Mouse (Mus musculus) spleen, postnatal 36 days (tissue): ENCODE results near the gene Gm5622.
"Not testable (repeated sequence)": the region's sequence is repeated elsewhere in the genome, so short reads cannot be mapped to it uniquely, and the experiment has no call there.

Experiments
- DNase-seq, 2 experiments: peaks; one replicate each; pipeline ENCODE4 v3.0.0; 2022; ENCODE audit warnings: low spot score in 2 of 2, mixed read lengths in 1 of 2

Gene Gm5622

DNA sequence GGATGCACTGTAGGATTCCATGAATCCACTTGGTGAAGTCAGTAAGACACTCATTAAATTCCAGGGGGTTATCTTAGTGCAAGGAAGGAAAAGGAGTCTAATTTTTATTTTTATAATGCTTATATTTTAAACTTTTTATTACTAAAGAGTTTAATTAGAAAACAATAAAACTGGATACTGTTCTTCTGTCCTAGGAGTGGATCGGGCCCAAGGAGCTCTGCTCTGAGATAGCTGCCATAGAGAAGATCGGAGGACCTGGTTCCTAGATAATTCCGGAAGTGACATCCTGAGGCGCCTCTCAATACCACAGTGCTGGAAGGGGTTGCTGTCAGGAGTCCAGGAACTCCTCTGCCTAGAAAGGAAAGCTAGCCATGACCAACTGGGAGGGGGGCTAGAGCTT, at the start of gene Gm5622:
TSS of gene Gm5622 (plus strand) at position 301 of the 400 bp plus-strand sequence.
- no peak for DNase-seq

DNA sequence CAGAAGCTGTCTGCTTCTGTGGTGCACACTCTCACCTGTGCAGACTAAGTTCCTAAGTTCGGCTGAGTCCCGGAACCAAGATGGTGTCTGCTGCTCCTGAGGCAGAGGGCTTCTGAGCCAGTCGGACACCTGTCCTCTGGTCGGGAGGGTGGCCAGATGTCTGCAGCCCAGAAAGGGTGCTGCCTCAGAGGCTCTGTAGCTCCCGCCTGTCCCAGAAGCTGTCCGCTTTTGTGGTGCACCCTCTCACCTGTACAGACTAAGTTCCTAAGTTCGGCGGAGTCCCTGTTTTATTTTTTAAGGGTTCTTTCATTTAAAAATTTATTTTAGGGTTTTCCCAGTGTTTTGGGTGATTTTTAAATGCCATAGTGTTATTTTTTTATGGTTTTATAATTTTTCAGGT, 45.2 kb upstream of the Gm5622 start:
- DNase-seq: no peak

DNA sequence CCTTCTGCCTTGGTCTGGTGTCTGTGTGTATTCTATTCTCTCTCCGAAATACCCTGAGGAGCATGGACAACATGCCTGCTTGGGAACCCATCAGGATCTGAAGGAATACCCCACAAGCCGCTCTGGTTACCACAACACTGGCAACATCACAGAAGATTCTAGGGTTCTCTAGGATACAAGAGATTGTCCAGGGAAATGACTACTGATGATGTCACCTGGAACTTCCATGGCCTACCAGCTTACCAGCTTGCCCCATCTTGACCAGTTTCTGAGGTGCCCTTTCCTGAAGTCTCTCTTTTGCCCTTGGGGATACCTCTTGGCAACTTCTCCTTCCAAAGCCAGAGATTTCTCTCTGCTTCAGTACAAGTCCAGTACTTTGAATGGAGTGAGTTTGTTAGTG, 21.4 kb downstream of the Gm5622 start, which contains the start of gene Gm17175:
TSS of gene Gm17175 (minus strand) at position 101 of the 400 bp plus-strand sequence.
- DNase-seq: not testable (repeated sequence)

DNA sequence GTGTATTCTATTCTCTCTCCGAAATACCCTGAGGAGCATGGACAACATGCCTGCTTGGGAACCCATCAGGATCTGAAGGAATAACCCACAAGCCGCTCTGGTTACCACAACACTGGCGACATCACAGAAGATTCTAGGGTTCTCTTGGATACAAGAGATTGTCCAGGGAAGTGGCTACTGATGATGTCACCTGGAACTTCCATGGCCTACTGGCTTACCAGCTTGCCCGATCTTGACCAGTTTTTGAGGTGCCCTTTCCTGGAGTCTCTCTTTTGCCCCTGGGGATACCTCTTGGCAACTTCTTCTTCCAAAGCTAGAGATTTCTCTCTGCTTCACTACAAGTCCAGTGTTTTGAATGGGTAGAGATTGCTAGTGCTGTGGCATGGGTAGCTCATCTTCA, 39.4 kb downstream of the Gm5622 start, which contains the start of gene Gm17174:
TSS of gene Gm17174 (minus strand) at position 101 of the 400 bp plus-strand sequence.
- DNase-seq: not testable (repeated sequence)

DNA sequence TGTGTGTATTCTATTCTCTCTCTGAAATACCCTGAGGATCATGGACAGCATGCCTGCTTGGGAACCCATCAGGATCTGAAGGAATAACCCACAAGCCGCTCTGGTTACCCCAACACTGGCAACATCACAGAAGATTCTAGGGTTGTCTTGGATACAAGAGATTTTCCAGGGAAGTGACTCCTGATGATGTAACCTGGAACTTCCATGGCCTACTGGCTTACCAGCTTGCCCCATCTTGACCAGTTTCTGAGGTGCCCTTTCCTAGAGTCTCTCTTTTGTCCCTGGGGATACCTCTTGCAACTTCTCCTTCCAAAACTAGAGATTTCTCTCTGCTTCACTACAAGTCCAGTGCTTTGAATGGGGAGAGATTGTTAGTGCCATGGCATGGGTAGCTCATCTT, 58.6 kb downstream of the Gm5622 start, which contains the start of gene Gm17078:
TSS of gene Gm17078 (minus strand) at position 101 of the 400 bp plus-strand sequence.
- DNase-seq: no peak

DNA sequence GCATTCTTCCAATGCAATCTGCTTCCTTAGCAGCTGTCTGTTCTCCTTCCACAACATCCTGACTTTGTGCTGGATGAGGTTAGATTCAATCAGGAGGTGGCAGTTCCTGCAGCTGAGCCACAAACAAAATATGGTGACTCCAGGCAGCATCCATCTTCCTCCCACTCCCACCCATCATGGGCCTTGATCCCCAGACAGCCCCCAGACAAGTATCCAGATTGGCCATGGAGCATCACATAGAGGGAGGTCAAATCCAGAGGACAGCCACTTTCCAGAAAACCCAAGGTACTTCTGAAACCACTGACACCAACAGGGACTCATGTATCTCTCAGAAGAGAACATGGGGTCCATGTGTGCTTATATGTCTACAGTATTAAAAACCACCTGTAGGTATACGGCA, 79.8 kb downstream of the Gm5622 start:
- peak; percentile 20 to 21 for DNase-seq

DNA sequence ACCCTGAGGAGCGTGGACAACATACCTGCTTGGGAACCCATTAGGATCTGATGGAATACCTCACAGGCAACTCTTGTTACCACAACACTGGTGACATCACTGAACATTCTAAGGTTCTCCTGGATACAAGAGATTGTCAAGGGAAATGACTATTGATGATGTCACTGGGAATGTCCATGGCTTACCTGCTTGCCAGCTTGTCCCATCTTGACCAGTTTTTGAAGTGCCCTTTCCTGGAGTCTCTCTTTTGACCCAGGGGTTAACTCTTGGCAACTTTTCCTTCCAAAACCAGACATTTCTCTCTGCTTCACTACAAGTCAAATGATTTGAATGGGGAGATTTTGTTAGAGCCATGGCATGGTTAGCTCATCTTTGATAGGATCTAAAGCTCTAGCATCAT, 83.0 kb downstream of the Gm5622 start, which contains the start of gene Gm4181:
TSS of gene Gm4181 (minus strand) at position 101 of the 400 bp plus-strand sequence.
- not testable (repeated sequence) for DNase-seq

DNA sequence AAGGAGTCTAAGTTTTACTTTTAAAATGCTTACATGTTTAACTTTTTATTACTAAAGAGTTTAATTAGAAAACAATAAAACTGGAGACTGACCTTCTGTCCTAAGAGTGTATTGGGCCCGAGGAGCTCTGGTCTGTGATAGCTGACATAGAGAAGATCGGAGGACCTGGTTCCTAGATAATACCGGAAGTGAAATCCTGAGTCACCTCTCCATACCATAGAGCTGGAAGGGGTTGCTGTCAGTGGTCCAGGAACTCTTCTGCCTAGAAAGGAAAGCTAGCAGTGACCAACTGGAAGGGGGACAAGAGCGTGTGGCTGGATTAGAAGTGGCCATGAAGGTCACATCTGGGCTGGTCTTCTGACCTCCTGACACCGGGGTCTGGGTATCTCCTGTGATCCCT, 124.7 kb downstream of the Gm5622 start:
- DNase-seq: no peak

DNA sequence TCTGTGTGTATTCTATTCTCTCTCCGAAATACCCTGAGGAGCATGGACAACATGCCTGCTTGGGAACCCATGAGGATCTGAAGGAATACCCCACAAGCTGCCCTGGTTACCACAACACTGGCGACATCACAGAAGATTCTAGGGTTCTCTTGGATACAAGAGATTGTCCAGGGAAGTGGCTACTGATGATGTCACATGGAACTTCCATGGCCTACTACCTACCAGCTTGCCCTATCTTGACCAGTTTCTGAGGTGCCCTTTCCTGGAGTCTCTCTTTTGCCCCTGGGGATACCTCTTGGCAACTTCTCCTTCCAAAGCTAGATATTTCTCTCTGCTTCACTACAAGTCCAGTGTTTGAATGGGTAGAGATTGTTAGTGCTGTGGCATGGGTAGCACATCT, 142.8 kb downstream of the Gm5622 start, which contains the start of gene Gm17079:
TSS of gene Gm17079 (minus strand) at position 101 of the 400 bp plus-strand sequence.
- DNase-seq: not testable (repeated sequence)
